Mouse (Mus musculus) adrenal gland, postnatal 4 days (tissue): ENCODE results near the gene Sarm1. TPM values are rescaled to one million over a fixed set of nuclear protein-coding genes. Genes with fewer than 3 reads are reported as not detected.

ENCODE experiments used
- DNase-seq, 2 experiments: peaks; one replicate each; pipeline ENCODE4 v3.0.0; 2021 to 2022; ENCODE audit warnings: low spot score in 2 of 2, mixed read lengths in 2 of 2
- total RNA-seq, 2 experiments: library from RNA; stranded (reverse); gene quantifications; 2 replicates each; pipeline ENCODE4 v1.2.3; 2021

Sarm1 gene
- total RNA-seq, 2 experiments from 2014 or later: 7.7 to 10.2 TPM

DNA sequence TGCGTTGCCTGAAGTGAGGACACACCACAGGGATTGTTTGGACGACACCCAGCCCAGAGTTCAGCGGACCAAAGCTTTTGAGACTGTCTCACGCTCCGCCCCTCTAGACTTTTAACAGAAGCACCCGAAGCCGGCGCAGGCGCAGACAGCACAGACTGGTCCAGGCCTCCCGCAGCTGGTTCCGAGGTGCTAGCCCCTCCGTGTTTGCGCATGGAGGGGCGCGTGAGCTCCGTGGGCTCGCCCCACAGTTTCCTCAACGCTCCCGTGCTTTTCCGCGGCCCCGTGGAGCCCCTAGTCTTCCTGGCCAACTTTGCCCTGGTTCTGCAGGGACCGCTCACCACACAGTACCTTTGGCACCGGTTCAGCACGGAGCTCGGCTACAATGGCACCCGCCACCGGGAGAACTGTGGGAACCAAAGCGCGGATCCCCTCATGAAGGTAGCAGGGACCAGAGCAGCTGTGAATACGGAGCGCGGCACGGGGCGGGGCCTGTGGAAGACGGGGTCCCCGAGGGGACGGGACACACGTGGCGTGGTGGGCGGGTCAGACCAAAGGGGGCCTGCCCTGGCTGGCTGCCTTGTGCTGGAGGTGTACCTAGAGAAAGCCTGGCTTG, 31.9 kb downstream of the Sarm1 start, which contains the start of gene Slc46a1:
Gene Slc46a1, plus strand, starts transcription at position 130 of the 613 bp plus-strand sequence.
- peak; percentile 64 to 83 for DNase-seq

DNA sequence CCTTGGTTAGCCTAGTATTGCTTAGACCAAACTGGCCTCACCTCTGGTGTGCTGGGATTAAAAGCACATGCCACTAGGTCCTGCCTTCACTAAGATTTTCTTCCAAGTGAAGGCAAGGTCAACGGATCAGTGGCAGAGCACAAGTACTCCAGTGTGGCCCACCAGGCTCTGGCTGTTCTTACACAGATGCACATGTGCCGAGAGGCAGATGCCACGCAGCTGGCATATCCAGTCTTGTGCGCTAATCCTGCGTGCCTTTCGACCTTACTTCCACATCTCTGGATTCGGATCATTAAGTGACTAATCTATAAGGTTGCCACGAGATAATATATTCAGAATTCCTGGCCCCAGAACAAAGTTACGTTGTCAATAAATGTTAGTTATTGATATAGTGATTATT, 32.4 kb downstream of the Sarm1 start:
- no peak for DNase-seq

GRCm38 (mm10) chr11:78463286-78464036, 34.1 kb downstream of the Sarm1 start:
- DNase-seq: no peak

DNA sequence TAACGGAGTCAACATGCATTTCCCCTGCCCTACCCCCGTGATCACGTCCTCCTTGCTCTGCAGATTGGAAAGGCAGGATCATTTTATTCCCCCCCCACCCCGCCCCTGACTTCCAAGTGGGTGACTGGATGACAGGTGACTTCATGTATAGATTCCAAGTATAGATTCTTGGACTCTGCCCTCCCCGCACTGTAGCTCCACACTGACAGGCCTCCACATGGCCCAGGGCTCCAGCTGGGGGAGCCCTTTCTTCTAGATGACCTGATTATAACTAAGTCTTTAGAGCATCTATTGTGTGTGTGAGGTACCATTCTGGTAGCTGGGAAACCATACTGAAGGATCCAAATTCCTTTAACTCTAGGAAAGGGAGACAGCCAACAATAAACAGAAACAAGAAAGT, 34.9 kb downstream of the Sarm1 start:
- DNase-seq: no peak

GRCm38 (mm10) chr11:78461894-78462293, 35.7 kb downstream of the Sarm1 start:
- no peak for DNase-seq

GRCm38 (mm10) chr11:78458740-78459139, 38.8 kb downstream of the Sarm1 start:
- no peak for DNase-seq

DNA sequence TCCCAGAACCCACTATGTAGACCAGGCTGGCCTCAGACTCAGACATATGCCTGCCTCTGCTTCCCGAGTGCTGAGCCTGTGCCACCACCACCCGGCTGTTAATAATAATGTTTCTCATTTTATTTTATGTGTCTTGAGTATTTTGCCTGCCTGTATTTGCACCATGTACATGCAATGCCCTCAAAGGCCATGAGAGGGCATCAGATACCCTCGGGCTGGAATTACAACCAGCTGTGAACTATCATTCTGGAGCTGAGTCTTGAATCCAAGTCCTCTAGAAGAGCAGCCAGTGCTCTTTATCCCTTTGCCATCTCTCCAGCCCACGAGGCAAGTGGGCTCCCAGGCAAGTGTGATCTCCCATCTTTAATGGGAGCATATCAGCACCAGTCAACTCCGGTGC, 42.2 kb downstream of the Sarm1 start:
- no peak for DNase-seq

GRCm38 (mm10) chr11:78454276-78454675, 43.3 kb downstream of the Sarm1 start:
- no peak for DNase-seq

DNA sequence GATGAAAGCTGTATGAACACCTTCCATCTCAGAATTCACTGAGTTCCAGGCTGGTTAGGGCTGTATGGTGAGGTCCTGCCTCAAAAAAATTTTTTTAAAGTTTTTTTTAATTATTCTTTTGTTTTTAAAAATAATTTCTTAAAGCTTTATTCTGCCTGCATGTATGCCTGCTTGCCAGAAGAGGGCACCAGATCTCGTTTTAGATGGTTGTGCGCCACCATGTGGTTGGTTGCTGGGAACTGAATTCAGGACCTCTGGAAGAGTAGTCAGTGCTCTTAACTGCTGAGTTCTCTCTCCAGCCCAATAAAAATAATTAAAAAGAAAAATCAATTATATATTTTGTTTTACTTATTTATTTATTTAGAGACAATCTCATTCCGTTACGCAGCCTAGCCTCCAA, 43.9 kb downstream of the Sarm1 start:
- DNase-seq: peak in 1 of 2 experiments; percentile 35

DNA sequence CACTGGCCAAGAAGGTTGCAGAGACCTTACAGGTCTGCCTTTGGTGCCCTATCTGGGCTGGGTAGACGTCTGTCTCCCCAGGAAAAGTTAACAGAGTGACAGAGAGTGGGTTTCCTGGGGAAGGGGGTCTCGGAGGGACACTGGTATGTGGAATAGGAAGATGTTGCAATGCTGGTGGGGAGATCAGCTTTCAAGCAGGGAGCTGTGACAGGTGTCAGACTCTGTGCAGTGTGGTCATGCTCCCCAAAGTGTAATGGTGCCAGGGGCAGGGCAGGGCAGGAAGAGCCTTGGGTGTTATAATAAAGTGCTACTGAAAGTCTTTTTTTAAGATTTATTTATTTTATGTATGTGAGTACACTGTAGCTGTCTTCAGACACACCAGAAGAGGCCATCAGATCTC, 47.2 kb downstream of the Sarm1 start:
- no peak for DNase-seq

DNA sequence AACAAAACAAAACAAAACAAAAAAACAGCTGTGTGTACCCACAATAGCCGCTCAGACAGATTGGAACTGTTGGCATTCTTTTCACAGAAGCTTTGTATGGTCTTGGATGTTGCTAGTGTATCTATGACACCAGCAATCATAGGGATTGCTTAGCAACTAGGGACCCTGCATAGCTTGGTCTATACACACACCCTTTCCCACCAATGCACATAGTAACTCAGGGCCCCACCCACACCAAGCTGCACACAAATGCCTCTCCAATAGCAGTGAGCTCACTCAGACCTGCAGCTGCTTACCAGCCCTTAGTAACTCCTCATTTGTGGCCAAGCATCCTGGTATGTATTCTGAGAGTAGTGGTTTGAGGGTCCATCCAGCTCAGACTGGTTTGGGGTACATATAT, 49.3 kb downstream of the Sarm1 start:
- DNase-seq: no peak

DNA sequence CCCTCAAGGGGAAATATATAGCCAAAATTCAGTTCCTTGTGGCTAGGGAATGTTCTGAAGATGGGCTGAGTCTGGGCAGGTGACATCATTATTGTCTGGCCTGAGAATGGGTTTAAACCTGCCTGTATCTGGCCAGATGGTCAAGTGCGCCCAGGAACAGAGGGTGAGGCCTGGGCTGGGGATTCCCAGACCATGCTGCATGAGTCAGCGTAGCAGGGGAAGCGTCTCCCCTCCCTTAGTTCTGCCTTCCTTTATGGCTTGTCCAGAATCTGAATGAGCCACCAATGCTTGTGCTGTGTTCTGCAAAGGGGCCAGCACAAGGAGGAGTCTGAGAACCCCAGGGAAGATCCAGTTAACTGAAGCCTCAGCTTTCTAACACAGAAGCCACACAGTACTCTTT, 50.4 kb downstream of the Sarm1 start:
- DNase-seq: no peak

DNA sequence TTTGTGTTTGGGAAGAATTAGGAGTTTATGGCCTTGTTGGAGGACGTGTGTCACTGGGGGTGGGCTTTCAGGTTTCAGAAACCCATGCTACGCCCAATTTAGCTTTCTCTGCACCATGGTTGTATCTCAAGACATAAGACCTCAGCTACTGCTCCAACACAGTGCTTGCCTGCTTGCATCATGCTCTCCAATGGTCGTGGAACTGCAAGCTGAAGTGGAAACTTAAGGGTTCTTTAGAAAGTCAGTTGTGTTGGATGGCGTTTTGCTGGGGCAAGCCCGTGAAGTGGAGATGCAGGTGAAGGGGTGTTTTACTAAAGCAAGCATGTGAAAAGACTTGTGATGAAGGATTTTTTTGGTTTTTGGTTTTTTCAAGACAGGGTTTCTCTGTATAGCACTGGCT, 54.4 kb downstream of the Sarm1 start:
- no peak for DNase-seq

DNA sequence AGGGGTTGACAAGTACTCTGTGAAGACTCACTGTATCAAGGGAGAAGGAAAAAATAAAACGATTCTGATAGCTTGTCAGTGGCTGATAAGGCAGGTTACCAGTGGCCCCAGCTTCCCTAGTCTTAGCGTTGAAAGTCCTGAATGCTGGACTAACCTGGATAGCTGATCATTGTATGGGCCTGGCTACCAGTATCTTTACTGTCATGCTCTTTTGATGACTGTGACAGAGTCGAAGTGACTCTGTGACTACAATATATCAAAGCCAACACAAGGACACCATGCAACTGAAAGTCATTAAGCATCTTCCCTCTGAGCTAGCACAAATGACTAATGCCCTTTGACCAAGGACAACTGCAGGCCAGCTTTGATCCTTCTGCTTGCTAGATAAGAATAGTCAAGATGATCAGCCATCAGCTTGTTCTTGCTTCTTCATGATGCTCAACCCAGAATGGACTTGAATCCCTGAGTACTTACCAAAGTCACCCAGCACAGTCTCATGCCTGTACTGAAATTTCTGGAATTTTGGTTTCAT, 59.1 kb downstream of the Sarm1 start:
- no peak for DNase-seq

DNA sequence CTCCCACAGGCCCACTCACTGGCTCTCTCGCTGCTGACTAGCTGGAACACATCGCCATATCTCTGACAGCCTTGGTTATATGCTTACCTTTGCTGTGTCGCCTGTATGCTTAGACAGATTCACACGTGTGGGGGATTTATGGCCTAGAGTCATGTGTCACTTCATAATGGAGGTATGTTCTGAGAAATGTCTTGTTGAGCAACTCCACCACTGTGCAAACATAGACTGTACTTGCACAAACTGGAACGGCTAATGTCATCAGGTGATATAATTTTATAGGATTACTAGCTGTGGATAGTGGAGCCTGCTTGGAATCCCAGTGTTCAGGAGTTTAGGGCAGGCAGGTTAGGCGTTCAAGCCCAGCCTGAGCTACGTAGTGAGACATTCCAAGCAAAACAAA, 60.4 kb downstream of the Sarm1 start:
- DNase-seq: no peak

- DNase-seq: peak; percentile 55 to 60
These were observed 61.7 kb downstream of the Sarm1 start for GRCm38 (mm10) chr11:78435776-78436349.

DNA sequence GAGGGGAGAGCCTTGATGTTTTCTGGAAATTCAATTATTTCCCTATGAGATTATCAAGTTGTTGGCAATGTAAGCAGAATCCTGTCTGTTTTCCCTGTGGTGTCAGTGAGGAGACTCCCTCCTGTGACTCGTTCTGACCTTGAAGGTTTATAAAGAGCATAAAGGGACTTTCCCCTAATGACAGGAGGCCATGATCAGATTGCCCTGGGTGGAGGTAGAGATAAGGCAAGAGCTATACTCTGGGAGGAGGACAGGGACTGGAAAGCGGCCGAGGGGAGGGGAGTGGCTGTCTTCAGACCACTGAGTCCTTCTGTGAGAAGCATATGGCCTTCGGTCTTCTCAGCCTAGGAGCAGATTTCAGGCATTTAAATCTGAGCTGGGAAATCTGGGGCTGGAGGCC, 63.5 kb downstream of the Sarm1 start:
- DNase-seq: no peak

DNA sequence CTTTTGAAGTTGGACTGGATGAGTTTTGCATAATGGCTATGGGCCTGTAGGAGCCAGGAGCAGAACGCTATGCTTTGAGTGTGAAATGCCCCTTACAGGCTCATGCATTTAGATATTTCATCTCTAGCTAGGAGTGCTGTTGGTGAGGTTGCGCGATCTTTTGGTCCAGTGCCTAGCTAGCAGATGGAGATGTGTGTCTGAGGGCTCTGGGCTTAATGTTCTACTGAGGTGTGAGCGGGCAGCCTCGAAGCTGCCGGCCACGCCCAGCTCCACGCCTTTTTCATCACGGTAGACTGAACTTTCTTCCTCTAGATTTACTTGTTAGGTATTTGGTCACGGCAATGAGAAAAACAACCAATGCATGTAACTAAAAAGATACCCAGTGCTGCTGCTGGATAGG, 66.4 kb downstream of the Sarm1 start:
- DNase-seq: no peak

GRCm38 (mm10) chr11:78430195-78430878, 67.2 kb downstream of the Sarm1 start:
- no peak for DNase-seq

GRCm38 (mm10) chr11:78428309-78428708, 69.2 kb downstream of the Sarm1 start:
- no peak for DNase-seq

DNA sequence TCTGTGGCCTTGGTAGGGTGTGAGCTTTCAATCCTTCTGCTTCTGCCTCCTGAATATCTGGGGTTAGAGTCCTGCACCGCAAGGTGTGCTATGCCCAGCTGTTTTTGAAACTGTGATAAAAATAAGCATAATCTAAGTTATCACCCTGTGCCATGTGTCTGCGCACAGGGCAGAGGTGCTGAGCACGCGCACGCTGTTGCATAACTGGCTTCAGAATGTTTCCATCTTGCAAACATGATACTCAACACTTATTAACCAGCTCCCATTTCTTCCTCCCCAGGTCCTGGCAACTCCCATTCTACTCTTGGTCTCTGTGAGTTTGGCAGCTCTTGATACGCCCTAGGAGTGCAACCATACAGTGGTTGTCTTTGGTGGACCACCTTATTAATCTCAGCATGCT, 69.9 kb downstream of the Sarm1 start:
- DNase-seq: no peak

GRCm38 (mm10) chr11:78425572-78425971, 72.0 kb downstream of the Sarm1 start:
- no peak for DNase-seq
